Mouse (Mus musculus): ENCODE results near the gene Tbc1d20. TPM values are rescaled to one million over a fixed set of nuclear protein-coding genes. Genes with fewer than 3 reads are reported as not detected.
A peak's percentile ranks its signal among the peaks of the same experiment; 100 is the strongest.

Gene Tbc1d20
- total and polyA plus RNA-seq, 3 experiments: 14.3 to 22.5 (median 17.0) TPM

DNA sequence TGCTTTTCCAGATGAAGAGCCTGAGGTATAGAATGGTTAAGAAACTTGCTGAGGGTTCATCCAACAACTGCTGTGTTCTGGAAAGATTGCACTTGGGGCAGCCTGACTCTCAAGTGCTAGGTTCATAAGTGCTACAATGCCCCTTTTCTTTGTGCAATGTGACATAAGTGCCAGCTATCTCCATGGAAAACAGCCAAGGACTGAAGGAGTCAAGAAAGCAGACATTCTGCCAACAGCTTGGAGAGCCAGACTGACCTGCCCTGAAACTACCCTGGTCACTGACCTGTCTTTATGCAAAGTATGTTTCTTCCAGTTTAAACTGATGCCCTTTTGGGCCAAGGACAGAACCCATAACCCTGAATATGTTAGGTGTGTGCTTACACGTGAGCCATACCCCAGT, 43.2 kb downstream of the Tbc1d20 start:
- peaks cover 24 to 51% of the 10 kb centered on the region in 2 experiments for H3K4me1 ChIP-seq (ENCODE audit: control insufficient read depth in 1 of 2, insufficient read depth in 2 of 2)
- peaks cover 43 to 53% of the 10 kb centered on the region in 2 experiments for H3K36me3 ChIP-seq (replicated peaks in 1 of 2; ENCODE audit: control insufficient read depth in 1 of 2, insufficient read depth in 1 of 2, low read length in 1 of 2)
- DNase-seq (ENCODE audit: extremely low read depth): no peak
- in situ Hi-C loops (cut with MboI; ENCODE audit: low pct_ligation_motif_present, low pct_unique_long_range_greater_than_20kb, low sequenced_read_pairs) (no loop called here), dilution Hi-C loops (cut with MboI; ENCODE audit: extremely low pct_ligation_motif_present, extremely low pct_unique_long_range_greater_than_20kb, low sequenced_read_pairs) (no loop called here)
- H3K9ac ChIP-seq (ENCODE audit: insufficient read depth, low read depth): no peak overlapping the region
- H3K4me3 ChIP-seq (replicated peaks in 1 of 3; ENCODE audit: low read depth in 2 of 3, low read length in 2 of 3, poor library complexity in 1 of 3): no peak overlapping the region
- no peaks in the 10 kb centered on the region for H3K9me3 ChIP-seq (replicated peaks; ENCODE audit: low read length)
- TF ChIP-seq HCFC1 (IDR thresholded peaks at IDR 0.05; ENCODE audit: low read depth, low read length): no peak
- no peak for TF ChIP-seq USF2 (conservative IDR thresholded peaks at IDR 0.05; ENCODE audit: low read depth, low read length)
- TF ChIP-seq ZNF384 (IDR thresholded peaks at IDR 0.05; ENCODE audit: low read depth, low read length): no peak
- TF ChIP-seq CTCF (conservative IDR thresholded peaks at IDR 0.05 in 1 of 2, IDR thresholded peaks at IDR 0.05 in 1 of 2; ENCODE audit: low read depth in 2 of 2, low read length in 2 of 2): no peak
- H3K79me2 ChIP-seq (replicated peaks; ENCODE audit: control insufficient read depth, extremely low read depth, insufficient read depth, poor library complexity, severe bottlenecking): peaks cover 10% of the 10 kb centered on the region
- H3K27ac ChIP-seq (ENCODE audit: insufficient read depth, low read depth): no peak overlapping the region
- H3K27me3 ChIP-seq (replicated peaks): no peaks in the 10 kb centered on the region
- H3K4me2 ChIP-seq (ENCODE audit: insufficient read depth, low read depth, poor library complexity, severe bottlenecking): no peak overlapping the region

DNA sequence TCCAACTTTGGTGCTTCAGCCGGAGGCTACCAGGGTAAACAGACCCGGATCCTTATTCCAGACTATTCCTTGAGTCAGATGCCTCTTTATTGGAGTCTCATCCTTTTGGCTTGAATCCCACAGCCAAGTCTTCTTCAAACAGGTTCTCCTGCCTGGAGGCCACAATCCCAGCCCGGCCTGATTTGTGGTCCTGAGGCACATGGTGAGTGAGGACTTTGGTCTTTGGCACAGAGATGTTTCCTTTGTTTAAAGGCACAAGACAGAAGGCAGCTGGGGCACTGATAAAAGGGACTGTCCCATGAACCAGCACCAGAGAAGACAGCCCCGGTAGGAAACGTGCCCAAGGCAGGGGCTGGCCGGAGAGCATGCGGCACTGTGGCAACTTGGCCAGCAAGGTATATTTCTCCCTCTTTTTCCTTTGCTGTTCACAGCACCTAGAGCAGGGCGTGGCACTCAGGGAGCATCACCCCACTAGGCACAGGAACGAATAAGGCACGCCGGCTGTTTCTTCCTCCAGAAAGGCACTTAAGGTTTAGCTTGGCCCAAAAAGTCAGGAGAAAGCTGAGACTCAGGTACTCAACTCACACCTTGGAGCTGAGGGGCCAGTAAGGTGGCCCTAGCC, 44.1 kb downstream of the Tbc1d20 start:
- TF ChIP-seq ETS1 (conservative IDR thresholded peaks at IDR 0.05; ENCODE audit: low read depth, low read length) (no peak), E2F4 (IDR thresholded peaks at IDR 0.05; ENCODE audit: insufficient replicate concordance, low read depth, low read length) (no peak), SMC3 (IDR thresholded peaks at IDR 0.05; ENCODE audit: low read depth, low read length) (no peak), JUND (conservative IDR thresholded peaks at IDR 0.05; ENCODE audit: low read depth, low read length) (no peak), TCF12 (IDR thresholded peaks at IDR 0.05; ENCODE audit: low read depth, low read length) (no peak), CTCF (conservative IDR thresholded peaks at IDR 0.05 in 1 of 2, IDR thresholded peaks at IDR 0.05 in 1 of 2; ENCODE audit: low read depth in 2 of 2, low read length in 2 of 2) (no peak), BHLHE40 (IDR thresholded peaks at IDR 0.05; ENCODE audit: low read depth, low read length) (peak; percentile 54), POLR2AphosphoS2 (IDR thresholded peaks at IDR 0.05; ENCODE audit: low read depth, low read length) (no peak)
- no peak for DNase-seq (ENCODE audit: extremely low read depth)
- Histone ChIP-seq H3K79me2 (replicated peaks; ENCODE audit: control insufficient read depth, extremely low read depth, insufficient read depth, poor library complexity, severe bottlenecking) (peaks cover 7% of the 10 kb centered on the region), H3K4me3 (replicated peaks in 1 of 3; ENCODE audit: low read depth in 2 of 3, low read length in 2 of 3, poor library complexity in 1 of 3) (no peak overlapping the region), H3K9ac (ENCODE audit: insufficient read depth, low read depth) (no peak overlapping the region), H3K36me3 (replicated peaks in 1 of 2; ENCODE audit: control insufficient read depth in 1 of 2, insufficient read depth in 1 of 2, low read length in 1 of 2) (peaks cover 52 to 62% of the 10 kb centered on the region in 2 experiments), H3K27me3 (replicated peaks) (no peaks in the 10 kb centered on the region), H3K4me1 (ENCODE audit: control insufficient read depth in 1 of 2, insufficient read depth in 2 of 2) (peaks cover 26 to 60% of the 10 kb centered on the region in 2 experiments), H3K4me2 (ENCODE audit: insufficient read depth, low read depth, poor library complexity, severe bottlenecking) (no peak overlapping the region), H3K9me3 (replicated peaks; ENCODE audit: low read length) (no peaks in the 10 kb centered on the region), H3K27ac (ENCODE audit: insufficient read depth, low read depth) (no peak overlapping the region)
- in situ Hi-C loops (cut with MboI; ENCODE audit: low pct_ligation_motif_present, low pct_unique_long_range_greater_than_20kb, low sequenced_read_pairs) (no loop called here), dilution Hi-C loops (cut with MboI; ENCODE audit: extremely low pct_ligation_motif_present, extremely low pct_unique_long_range_greater_than_20kb, low sequenced_read_pairs) (no loop called here)

DNA sequence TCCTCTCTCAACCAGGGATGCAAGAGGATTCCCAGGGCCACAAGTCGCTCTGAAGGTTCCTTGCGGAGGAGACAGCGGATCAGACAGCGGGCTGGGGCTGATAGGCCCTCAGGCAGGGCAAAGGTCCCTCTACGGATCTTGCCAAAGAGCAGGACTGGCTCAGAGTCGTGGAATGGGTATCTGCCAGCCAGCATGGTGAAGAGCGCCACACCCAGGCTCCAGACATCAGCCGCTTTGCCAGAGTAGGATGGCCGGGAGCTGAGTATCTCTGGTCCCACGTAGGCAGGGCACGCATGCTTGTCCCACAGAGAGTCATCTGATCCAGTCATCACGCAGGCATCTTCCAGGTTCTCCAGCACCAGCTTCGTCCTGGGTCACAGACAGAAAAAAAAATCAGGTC, 44.7 kb downstream of the Tbc1d20 start:
- Histone ChIP-seq H3K4me2 (ENCODE audit: insufficient read depth, low read depth, poor library complexity, severe bottlenecking) (no peak overlapping the region), H3K4me1 (ENCODE audit: control insufficient read depth in 1 of 2, insufficient read depth in 2 of 2) (peaks cover 25 to 61% of the 10 kb centered on the region in 2 experiments), H3K4me3 (replicated peaks in 1 of 3; ENCODE audit: low read depth in 2 of 3, low read length in 2 of 3, poor library complexity in 1 of 3) (no peak overlapping the region), H3K27me3 (replicated peaks) (no peaks in the 10 kb centered on the region), H3K9me3 (replicated peaks; ENCODE audit: low read length) (no peaks in the 10 kb centered on the region), H3K36me3 (replicated peaks in 1 of 2; ENCODE audit: control insufficient read depth in 1 of 2, insufficient read depth in 1 of 2, low read length in 1 of 2) (peaks cover 55 to 65% of the 10 kb centered on the region in 2 experiments), H3K9ac (ENCODE audit: insufficient read depth, low read depth) (no peak overlapping the region), H3K79me2 (replicated peaks; ENCODE audit: control insufficient read depth, extremely low read depth, insufficient read depth, poor library complexity, severe bottlenecking) (peaks cover 10% of the 10 kb centered on the region), H3K27ac (ENCODE audit: insufficient read depth, low read depth) (no peak overlapping the region)
- dilution Hi-C loops (cut with MboI; ENCODE audit: extremely low pct_ligation_motif_present, extremely low pct_unique_long_range_greater_than_20kb, low sequenced_read_pairs) (no loop called here), in situ Hi-C loops (cut with MboI; ENCODE audit: low pct_ligation_motif_present, low pct_unique_long_range_greater_than_20kb, low sequenced_read_pairs) (no loop called here)
- no peak for DNase-seq (ENCODE audit: extremely low read depth)
- TF ChIP-seq MAFK (IDR thresholded peaks at IDR 0.05; ENCODE audit: insufficient replicate concordance, low read length): no peak
- TF ChIP-seq SIN3A (IDR thresholded peaks at IDR 0.05; ENCODE audit: low read length): no peak
- TF ChIP-seq ETS1 (conservative IDR thresholded peaks at IDR 0.05; ENCODE audit: low read depth, low read length): no peak
- no peak for TF ChIP-seq MAZ (IDR thresholded peaks at IDR 0.05; ENCODE audit: low read depth, low read length)
- no peak for TF ChIP-seq CHD1 (IDR thresholded peaks at IDR 0.05; ENCODE audit: low read depth, low read length)
- TF ChIP-seq ZMIZ1 (IDR thresholded peaks at IDR 0.05; ENCODE audit: low read depth, low read length): no peak
- no peak for TF ChIP-seq MAX (IDR thresholded peaks at IDR 0.05; ENCODE audit: low read length)
- TF ChIP-seq ZKSCAN1 (IDR thresholded peaks at IDR 0.05; ENCODE audit: borderline replicate concordance, low read depth, low read length): no peak
- no peak for TF ChIP-seq MEF2A (IDR thresholded peaks at IDR 0.05; ENCODE audit: borderline replicate concordance, low read depth, low read length)
- no peak for TF ChIP-seq E2F4 (IDR thresholded peaks at IDR 0.05; ENCODE audit: insufficient replicate concordance, low read depth, low read length)
- no peak for TF ChIP-seq JUND (conservative IDR thresholded peaks at IDR 0.05; ENCODE audit: low read depth, low read length)
- TF ChIP-seq ZNF384 (IDR thresholded peaks at IDR 0.05; ENCODE audit: low read depth, low read length): no peak
- TF ChIP-seq MYC (IDR thresholded peaks at IDR 0.05; ENCODE audit: low read depth, low read length): no peak
- TF ChIP-seq CHD2 (IDR thresholded peaks at IDR 0.05; ENCODE audit: low read length): no peak
- no peak for TF ChIP-seq BHLHE40 (IDR thresholded peaks at IDR 0.05; ENCODE audit: low read depth, low read length)
- TF ChIP-seq ZC3H11A (IDR thresholded peaks at IDR 0.05; ENCODE audit: low read depth, low read length): no peak

Measured in CH12.LX (cell line).